Mouse (Mus musculus) kidney, adult 8-10 months (tissue): Measurements from ENCODE around the gene Lyg2.

ENCODE experiments used
- DNase-seq, 2 experiments: peaks; one replicate each; pipeline ENCODE4 v3.0.0; 2022

Lyg2 gene

GRCm38 (mm10) chr1:37877736-37878460 lies 38.4 kb downstream of the Lyg2 start:
- DNase-seq, result no peak

GRCm38 (mm10) chr1:37873157-37873556 lies 43.1 kb downstream of the Lyg2 start:
- no peak for DNase-seq

GRCm38 (mm10) chr1:37872131-37873067 lies 43.9 kb downstream of the Lyg2 start:
- peak; percentile 86 to 91 for DNase-seq

- no peak for DNase-seq
These were observed 44.6 kb downstream of the Lyg2 start, which contains the start of gene Lipt1 for GRCm38 (mm10) chr1:37871704-37872103. Lipt1 (plus strand) TSS chr1:37871738.

- no peak for DNase-seq
These were observed 46.9 kb downstream of the Lyg2 start for GRCm38 (mm10) chr1:37869362-37869761.

GRCm38 (mm10) chr1:37868640-37869039 lies 47.7 kb downstream of the Lyg2 start:
- no peak for DNase-seq

- DNase-seq, result no peak
These were observed 48.5 kb downstream of the Lyg2 start for GRCm38 (mm10) chr1:37867684-37868322.

- peak in 1 of 2 experiments; percentile 74 for DNase-seq
These were observed 49.2 kb downstream of the Lyg2 start for GRCm38 (mm10) chr1:37867056-37867455.

- no peak for DNase-seq
These were observed 50.0 kb downstream of the Lyg2 start, which contains the start of gene Tsga10 for GRCm38 (mm10) chr1:37866286-37866685. Tsga10 (minus strand) TSS chr1:37866429.

- no peak for DNase-seq
These were observed 50.7 kb downstream of the Lyg2 start for GRCm38 (mm10) chr1:37865401-37866215.

GRCm38 (mm10) chr1:37864511-37865400 lies 51.5 kb downstream of the Lyg2 start:
- DNase-seq, result peak; percentile 99 to 100
